14 mouse cellular contexts compared by ENCODE assay signal in the genomic region with DNA sequence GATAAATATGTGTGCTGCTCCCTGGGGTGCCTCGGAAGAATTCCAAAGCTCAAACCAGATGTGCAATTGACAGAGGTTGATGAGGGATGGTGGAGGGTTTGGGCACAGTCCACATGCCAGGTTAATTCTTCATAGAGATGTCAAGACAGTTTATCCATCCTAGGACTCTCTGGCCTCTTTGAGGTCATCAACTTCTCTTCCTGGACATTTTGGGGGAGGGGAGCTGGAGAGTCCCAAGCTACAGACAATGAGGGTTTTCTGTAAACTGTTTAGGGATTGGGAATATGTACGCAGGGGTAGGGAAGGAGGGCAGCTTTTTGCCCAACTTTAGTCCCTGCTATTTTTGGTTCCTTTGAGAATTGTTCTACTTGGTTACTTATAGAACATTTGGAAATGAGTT.
"Had no signal": no experiment of that assay in that cellular context is flagged by ENCODE, and none has a peak within 500 bp of the region (broad histone marks: within the 10 kb centered on the region; RNA-seq: fewer than 3 reads in every experiment).

No protein-coding gene starts in this region.

- H3K4me1 ChIP-seq: midbrain, embryonic 12.5 days; neural tube, embryonic 12.5 days had no signal

- H3K9me3 ChIP-seq: liver, embryonic 15.5 days; lung, embryonic 15.5 days; midbrain, embryonic 12.5 days; neural tube, embryonic 12.5 days had no signal

- H3K27ac ChIP-seq: liver, embryonic 15.5 days; lung, embryonic 15.5 days; midbrain, embryonic 12.5 days; neural tube, embryonic 12.5 days had no signal

- DNase-seq: liver, postnatal 0 days; lung, adult 2 months; lung, postnatal 14 days; lung, postnatal 4 days; midbrain, embryonic 14.5 days; right cerebral cortex, postnatal 14 days; spleen, adult 18-20 months; thymus, adult 18-20 months; thymus, postnatal 14 days; thymus, postnatal 36 days had no signal

- H3K4me3 ChIP-seq: liver, embryonic 15.5 days; lung, embryonic 15.5 days; midbrain, embryonic 12.5 days; neural tube, embryonic 12.5 days had no signal

- H3K27me3 ChIP-seq: liver, embryonic 15.5 days; lung, embryonic 15.5 days; midbrain, embryonic 12.5 days; neural tube, embryonic 12.5 days had no signal

- H3K36me3 ChIP-seq: liver, embryonic 15.5 days; lung, embryonic 15.5 days; midbrain, embryonic 12.5 days; neural tube, embryonic 12.5 days had no signal
